Mouse (Mus musculus): ENCODE results near the gene Tmem240.
"Not testable (repeated sequence)": the region's sequence is repeated elsewhere in the genome, so short reads cannot be mapped to it uniquely, and the experiment has no call there.

Tmem240 gene

DNA sequence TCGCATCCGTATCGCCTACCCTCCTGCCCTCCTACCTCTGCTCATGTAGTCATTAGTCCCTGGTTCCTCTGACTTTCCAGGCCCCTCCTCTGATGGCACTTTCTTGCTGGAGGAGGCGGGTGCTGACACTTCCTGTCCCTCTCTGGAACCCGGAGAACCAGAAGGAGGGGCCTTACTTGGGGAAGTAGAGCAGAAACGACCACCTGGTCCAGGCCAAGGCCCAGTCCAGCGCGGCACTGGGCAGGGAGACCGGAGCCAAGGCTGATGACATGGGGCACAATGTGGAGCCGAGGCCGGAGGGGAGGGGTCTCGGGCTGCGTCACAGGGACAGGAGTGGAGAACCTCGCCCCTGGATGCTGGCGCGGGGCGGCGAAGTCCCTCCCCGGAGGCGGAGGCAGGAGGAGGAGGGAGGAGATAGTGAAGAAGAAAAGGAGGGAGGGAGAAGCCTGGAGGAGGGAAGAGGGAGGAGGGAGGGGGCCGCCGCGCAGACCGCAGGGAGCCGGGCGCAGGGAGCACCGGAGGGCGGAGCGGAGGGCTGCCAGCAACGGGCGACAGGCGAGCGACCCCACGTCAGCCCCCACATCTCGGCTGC is at the start of gene Tmem240:
Tmem240 (plus strand) TSS at position 451 of the 592 bp plus-strand sequence.
- peak; percentile 87 to 88 for DNase-seq

- not testable (repeated sequence) for DNase-seq
Measured at GRCm38 (mm10) chr4:155687764-155688163, 46.8 kb upstream of the Tmem240 start.

- DNase-seq: no peak
Measured at GRCm38 (mm10) chr4:155690571-155691375, 43.8 kb upstream of the Tmem240 start.

DNA sequence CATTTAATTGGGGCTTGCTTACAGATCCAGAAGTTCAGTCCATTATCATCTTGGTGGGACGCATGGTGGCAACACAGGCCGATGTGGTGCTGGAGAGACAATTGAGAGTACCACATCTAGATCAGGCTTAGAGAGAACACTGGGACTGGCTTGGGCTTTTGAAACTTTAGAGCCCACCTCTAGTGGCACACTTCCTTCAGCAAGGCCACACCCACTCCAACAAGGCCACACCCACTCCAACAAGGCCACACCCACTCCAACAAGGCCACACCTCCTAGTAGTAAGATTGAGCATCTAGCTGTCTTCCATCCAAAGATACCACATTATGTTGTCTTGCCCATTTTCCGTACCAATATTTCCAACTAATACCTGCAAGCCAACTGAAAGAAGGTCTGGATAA is 42.2 kb upstream of the Tmem240 start:
- no peak for DNase-seq

- DNase-seq: peak; percentile 30 to 76
Measured at GRCm38 (mm10) chr4:155694111-155694481, 40.5 kb upstream of the Tmem240 start, which contains the start of gene Fndc10. Fndc10 (plus strand) TSS chr4:155694342.

GRCm38 (mm10) chr4:155694482-155695401 is 39.9 kb upstream of the Tmem240 start:
- DNase-seq: peak; percentile 37 to 68

GRCm38 (mm10) chr4:155695531-155696062 is 39.0 kb upstream of the Tmem240 start:
- DNase-seq: peak in 1 of 2 experiments; percentile 11

GRCm38 (mm10) chr4:155696261-155697255 is 38.0 kb upstream of the Tmem240 start:
- DNase-seq: no peak

GRCm38 (mm10) chr4:155700425-155700824 is 34.2 kb upstream of the Tmem240 start:
- DNase-seq: peak; percentile 9 to 28

- DNase-seq: no peak
Measured at GRCm38 (mm10) chr4:155703425-155703929, 31.1 kb upstream of the Tmem240 start.

GRCm38 (mm10) chr4:155704721-155705591 is 29.6 kb upstream of the Tmem240 start, which contains the start of gene Ssu72:
Ssu72 (plus strand) TSS chr4:155704800.
- peak; percentile 95 to 97 for DNase-seq

DNA sequence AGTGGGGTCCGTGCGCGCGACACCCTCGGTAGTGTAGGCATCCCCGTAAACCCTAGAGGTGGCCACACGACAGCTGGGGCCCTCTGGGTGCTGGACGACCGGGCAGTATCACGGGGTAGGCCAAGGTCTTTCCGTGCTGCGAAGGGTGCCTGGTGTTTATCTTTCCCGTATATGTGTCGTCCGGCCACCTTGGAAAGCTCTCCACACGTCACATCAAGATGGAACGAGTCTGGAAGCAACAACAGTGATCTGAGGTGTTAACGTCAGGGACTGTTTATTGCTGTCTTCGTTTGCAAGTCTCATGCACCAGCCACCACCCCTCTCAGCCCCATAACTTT is 29.0 kb upstream of the Tmem240 start:
- DNase-seq: no peak

DNA sequence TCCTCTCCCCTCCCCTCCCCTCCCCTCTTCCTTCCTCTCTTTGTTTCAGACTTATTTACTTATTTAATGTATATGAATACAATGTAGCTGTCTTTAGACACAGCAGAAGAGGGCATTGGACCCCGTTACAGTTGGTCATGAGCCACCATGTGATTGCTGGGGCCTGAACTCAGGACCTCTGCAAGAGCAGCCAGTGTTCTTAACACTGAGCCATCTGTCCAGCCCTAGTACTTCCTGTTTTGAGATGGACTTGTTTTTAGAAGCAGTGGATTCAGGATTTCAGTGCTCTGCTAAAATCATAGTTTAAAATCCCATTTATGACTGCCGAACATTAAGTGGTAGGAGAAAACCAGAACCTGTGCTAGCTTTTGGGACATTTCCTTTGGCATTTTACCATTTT is 26.0 kb upstream of the Tmem240 start:
- no peak for DNase-seq

DNA sequence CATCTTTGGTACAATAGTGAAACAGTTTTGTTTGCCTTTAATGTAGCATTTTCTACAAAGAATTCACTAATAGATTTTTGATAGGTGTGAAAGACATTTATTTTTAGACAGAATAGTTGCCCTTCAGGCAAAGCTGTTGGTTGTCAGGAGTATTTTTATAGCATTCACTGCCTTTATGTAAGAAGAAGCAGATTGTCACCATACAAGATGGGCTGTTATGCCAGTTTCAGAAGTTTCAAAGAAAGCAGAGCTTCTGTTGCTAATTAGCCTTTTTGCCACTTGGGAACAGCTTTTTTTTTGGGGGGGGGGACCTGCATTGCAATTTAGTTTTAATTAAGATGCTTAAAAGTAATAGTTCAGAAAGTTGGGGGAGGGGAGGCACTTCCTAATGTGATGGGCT is 25.6 kb upstream of the Tmem240 start:
- DNase-seq: no peak

- peak; percentile 8 to 24 for DNase-seq
Measured at GRCm38 (mm10) chr4:155710521-155711252, 23.9 kb upstream of the Tmem240 start.

DNA sequence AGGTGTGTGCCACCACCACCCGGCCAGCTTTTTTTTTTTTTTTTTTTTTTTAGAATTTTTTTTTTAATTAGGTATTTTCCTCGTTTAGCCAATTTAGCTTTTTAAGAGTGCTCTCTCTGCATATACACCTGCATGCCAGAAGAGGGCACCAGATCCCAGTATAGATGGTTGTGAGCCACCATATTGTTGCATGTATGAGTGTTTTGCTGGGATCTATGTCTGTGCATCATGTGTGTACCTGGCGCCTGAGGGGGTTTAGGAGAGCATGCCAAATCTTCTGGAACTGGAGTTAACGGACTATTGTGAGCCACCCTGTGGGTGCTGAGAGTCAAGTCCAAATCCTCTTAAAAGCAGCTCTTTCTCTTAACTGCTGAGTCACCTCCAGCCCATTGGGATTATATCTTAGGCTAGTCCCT is 12.9 kb upstream of the Tmem240 start:
- peak; percentile 36 for DNase-seq

- DNase-seq: no peak
Measured at GRCm38 (mm10) chr4:155727993-155728392, 6.6 kb upstream of the Tmem240 start.

GRCm38 (mm10) chr4:155733267-155733666 is 1.3 kb upstream of the Tmem240 start:
- no peak for DNase-seq

DNA sequence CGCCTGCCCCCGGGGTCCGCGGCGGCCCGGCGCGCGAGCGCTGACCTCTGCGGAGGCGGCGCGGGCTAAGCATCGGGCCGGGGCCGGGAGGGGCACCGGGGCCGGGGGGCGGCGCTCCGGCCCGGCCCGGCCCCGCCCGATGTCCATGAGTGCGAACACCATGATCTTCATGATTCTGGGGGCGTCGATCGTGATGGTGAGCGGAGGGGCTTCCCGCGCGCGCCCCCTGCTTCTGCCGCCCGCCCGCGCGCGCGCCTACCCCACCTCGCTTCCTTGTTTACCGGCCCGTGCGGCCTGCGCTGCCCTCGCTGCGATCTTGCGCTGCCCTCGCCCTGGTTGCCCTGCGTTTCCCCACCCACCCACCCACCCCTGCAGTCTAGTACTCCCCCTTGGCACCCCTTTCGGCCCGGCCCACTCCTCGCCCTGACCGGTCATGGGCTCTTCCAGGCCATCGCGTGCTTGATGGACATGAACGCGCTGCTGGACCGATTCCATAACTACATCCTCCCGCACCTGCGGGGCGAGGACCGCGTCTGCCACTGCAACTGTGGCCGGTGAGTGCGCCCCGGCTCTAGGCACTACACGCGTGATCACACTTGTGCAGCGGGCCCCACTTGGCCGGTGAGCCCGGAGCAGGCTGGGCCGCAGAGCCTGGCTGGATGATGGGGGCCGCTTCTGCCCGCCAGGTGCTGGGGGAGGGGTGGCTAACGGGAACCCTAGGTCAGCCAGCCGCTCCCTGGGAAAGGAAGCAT is 527 bp downstream of the Tmem240 start:
- DNase-seq: peak; percentile 40 to 68
